Mouse (Mus musculus): ENCODE measurements around the gene Epb41l4b. TPM values are rescaled to one million over a fixed set of nuclear protein-coding genes. Genes with fewer than 3 reads are reported as not detected.

Gene Epb41l4b
- polyA plus RNA-seq, 1 experiment from 2014 or later = 7.0 TPM

GRCm38 (mm10) chr4:57156549-57157169, 13.4 kb upstream of the Epb41l4b start:
- no peak overlapping the region for H3K4me2 ChIP-seq (ENCODE audit: low read length)
- no peak for DNase-seq (ENCODE audit: low spot score)

GRCm38 (mm10) chr4:57153838-57154237, 10.6 kb upstream of the Epb41l4b start:
- DNase-seq (ENCODE audit: low spot score) (peak; percentile 64), ATAC-seq (replicated peaks; ENCODE audit: low FRiP score, low read depth) (no peak; the same call in 1 of the 2 replicates)
- H3K27me3 ChIP-seq (ENCODE audit: insufficient read depth, low read length) = no peaks in the 10 kb centered on the region
- 0 out of 2 replicates have a peak, but pooled peaks cover 5% of the 10 kb centered on the region for H3K4me1 ChIP-seq (replicated peaks; ENCODE audit: insufficient read depth, low read length)
- H3K4me2 ChIP-seq (ENCODE audit: low read length) = peak overlapping the region; percentile 27
- peak overlapping the region; percentile 63; the same call in 1 of the 2 replicates for H3K27ac ChIP-seq
- WGBS = 21% methylated on average over 8 of the region's 8 CpGs
- no peak for TF ChIP-seq CTCF (IDR thresholded peaks at IDR 0.05; ENCODE audit: low read depth)
- no peak overlapping the region for H3K4me3 ChIP-seq (replicated peaks; ENCODE audit: low read depth, low read length)
- H3K9me3 ChIP-seq (replicated peaks; ENCODE audit: low read length) = no peaks in the 10 kb centered on the region
- H3K9ac ChIP-seq (ENCODE audit: low read depth, low read length) = no peak overlapping the region; the same call in 1 of the 2 replicates
- H3K36me3 ChIP-seq (ENCODE audit: insufficient read depth, low read length) = no peaks in the 10 kb centered on the region

More at GRCm38 (mm10) chr4:57156549-57157169, 13.4 kb upstream of the Epb41l4b start:
- WGBS = 79% methylated on average over 8 of the region's 8 CpGs
- no peaks in the 10 kb centered on the region for H3K36me3 ChIP-seq (ENCODE audit: insufficient read depth, low read length)
- TF ChIP-seq CTCF (IDR thresholded peaks at IDR 0.05; ENCODE audit: low read depth) = no peak
- ATAC-seq (replicated peaks; ENCODE audit: low FRiP score, low read depth) = no peak
- peak overlapping the region; percentile 58 for H3K27ac ChIP-seq
- H3K9me3 ChIP-seq (replicated peaks; ENCODE audit: low read length) = no peaks in the 10 kb centered on the region
- H3K9ac ChIP-seq (ENCODE audit: low read depth, low read length) = no peak overlapping the region
- H3K27me3 ChIP-seq (ENCODE audit: insufficient read depth, low read length) = no peaks in the 10 kb centered on the region
- H3K4me1 ChIP-seq (replicated peaks; ENCODE audit: insufficient read depth, low read length) = 0 out of 2 replicates have a peak, but pooled peaks cover 5% of the 10 kb centered on the region
- no peak overlapping the region for H3K4me3 ChIP-seq (replicated peaks; ENCODE audit: low read depth, low read length)

DNA sequence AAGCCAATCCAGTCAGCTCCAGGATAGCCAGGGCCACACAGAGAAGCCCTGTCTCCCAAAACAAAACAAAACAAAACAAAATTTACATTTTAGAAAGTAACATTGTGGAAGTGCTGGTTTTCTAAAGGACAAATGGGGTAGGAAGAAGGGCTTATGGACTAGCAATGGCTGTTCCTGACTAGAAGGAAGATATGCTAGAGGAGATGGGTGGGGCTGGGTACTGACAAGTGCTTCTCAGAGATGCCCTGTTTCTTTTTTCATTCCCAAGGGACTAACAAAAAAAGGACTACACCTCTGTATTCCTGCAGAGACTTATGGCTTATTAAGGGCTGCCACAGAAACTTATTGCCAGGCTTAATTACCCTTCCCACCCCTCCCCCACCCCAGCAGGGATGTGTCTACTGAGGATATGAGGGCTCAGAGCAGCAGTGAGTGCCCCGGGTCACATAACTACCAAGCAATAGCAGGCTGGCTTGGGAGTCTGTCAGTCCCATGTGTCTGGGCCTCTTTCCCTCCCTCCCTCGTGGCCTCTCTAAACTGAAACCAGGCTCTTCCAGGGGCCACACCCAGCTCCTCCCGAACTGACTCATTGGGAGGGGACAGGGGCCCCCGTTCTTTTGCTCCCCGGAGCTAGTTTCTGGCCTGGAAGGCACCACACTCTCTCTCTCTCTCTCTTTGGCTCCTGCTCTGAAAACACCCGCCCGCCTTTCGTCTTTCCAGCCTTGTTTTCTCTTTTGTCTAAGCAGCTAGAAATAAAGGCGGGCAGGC, 10.0 kb upstream of the Epb41l4b start:
- Histone ChIP-seq H3K4me2 (ENCODE audit: low read length) (peak overlapping the region; percentile 27), H3K4me1 (replicated peaks; ENCODE audit: insufficient read depth, low read length) (0 out of 2 replicates have a peak, but pooled peaks cover 5% of the 10 kb centered on the region), H3K4me3 (replicated peaks; ENCODE audit: low read depth, low read length) (no peak overlapping the region), H3K27me3 (ENCODE audit: insufficient read depth, low read length) (no peaks in the 10 kb centered on the region), H3K27ac (peak overlapping the region; percentile 63; the same call in 1 of the 2 replicates), H3K9me3 (replicated peaks; ENCODE audit: low read length) (no peaks in the 10 kb centered on the region), H3K36me3 (ENCODE audit: insufficient read depth, low read length) (no peaks in the 10 kb centered on the region), H3K9ac (ENCODE audit: low read depth, low read length) (no peak overlapping the region; the same call in 1 of the 2 replicates)
- no peak for TF ChIP-seq CTCF (IDR thresholded peaks at IDR 0.05; ENCODE audit: low read depth)
- ATAC-seq (replicated peaks; ENCODE audit: low FRiP score, low read depth) (0 out of 2 replicates have a peak, but pooled peaks have one; percentile 12), DNase-seq (ENCODE audit: low spot score) (no peak)
- WGBS = 11% methylated on average over 9 of the region's 9 CpGs

DNA sequence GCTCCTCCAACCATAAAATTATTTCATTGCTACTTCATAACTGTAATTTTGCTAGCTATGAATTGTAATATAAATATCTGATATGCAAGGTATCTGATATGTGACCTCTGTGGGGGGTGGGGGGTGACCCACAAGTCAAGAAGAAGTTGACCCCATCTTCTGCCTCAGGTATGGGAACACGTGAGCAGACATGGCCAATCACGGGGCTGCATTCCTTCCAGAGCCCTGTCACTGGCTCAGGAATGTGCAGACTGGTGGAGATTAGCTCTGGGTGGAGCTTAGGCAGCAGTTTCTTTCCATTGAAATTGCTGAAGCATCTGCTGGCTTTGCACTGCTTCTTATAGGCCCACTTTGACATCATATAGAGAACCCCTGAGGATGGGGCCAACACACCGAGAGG, 4.9 kb upstream of the Epb41l4b start:
- 67% methylated on average over 3 of the region's 3 CpGs for WGBS
- no peaks in the 10 kb centered on the region for H3K36me3 ChIP-seq (ENCODE audit: insufficient read depth, low read length)
- no peak overlapping the region for H3K4me3 ChIP-seq (replicated peaks; ENCODE audit: low read depth, low read length)
- H3K27ac ChIP-seq = no peak overlapping the region
- no peak for TF ChIP-seq CTCF (IDR thresholded peaks at IDR 0.05; ENCODE audit: low read depth)
- no peak overlapping the region for H3K4me2 ChIP-seq (ENCODE audit: low read length)
- 0 out of 2 replicates have a peak, but pooled peaks cover 5% of the 10 kb centered on the region for H3K4me1 ChIP-seq (replicated peaks; ENCODE audit: insufficient read depth, low read length)
- H3K27me3 ChIP-seq (ENCODE audit: insufficient read depth, low read length) = no peaks in the 10 kb centered on the region
- no peaks in the 10 kb centered on the region for H3K9me3 ChIP-seq (replicated peaks; ENCODE audit: low read length)
- H3K9ac ChIP-seq (ENCODE audit: low read depth, low read length) = no peak overlapping the region
- ATAC-seq (replicated peaks; ENCODE audit: low FRiP score, low read depth) = peak; percentile 46; the same call in 1 of the 2 replicates
- no peak for DNase-seq (ENCODE audit: low spot score)

DNA sequence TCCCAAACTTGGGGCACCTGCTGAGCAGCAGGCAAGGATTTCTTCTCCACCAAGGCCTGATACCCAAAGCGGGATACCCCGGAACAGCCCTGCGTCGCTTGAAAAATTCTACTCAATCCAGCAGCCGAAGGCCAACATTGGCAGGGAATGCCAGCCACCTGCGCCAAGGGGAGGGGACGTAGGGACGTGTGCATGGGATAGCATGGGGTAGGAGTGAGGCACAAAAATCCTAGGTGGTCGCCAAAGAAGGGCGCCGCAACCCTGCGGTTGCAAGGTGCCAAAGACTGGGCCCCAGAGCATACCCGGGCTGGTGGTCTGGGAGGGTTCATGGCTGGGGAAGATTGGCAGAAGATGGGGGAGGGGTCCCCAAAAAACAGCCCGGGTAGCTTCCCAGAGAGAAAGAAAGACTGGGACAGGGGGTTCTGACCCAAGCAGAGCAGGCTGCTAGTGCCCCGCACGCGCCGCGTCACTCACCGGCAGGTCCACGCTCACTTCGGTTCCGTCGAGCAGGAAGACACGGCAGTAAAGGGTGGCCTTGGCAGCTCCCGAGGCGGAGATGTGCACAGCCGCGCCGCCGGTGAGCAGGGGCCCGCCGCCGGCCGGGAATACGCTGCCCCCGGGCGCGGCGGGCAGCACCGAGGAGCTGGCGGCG, 737 bp downstream of the Epb41l4b start:
- Histone ChIP-seq H3K4me3 (replicated peaks; ENCODE audit: low read depth, low read length) (peak overlapping the region; percentile 72), H3K27ac (peak overlapping the region; percentile 68; the same call in 1 of the 2 replicates), H3K9me3 (replicated peaks; ENCODE audit: low read length) (no peaks in the 10 kb centered on the region), H3K4me1 (replicated peaks; ENCODE audit: insufficient read depth, low read length) (peaks cover 31% of the 10 kb centered on the region), H3K9ac (ENCODE audit: low read depth, low read length) (peak overlapping the region; percentile 74), H3K27me3 (ENCODE audit: insufficient read depth, low read length) (0 out of 2 replicates have a peak, but pooled peaks cover 8% of the 10 kb centered on the region), H3K36me3 (ENCODE audit: insufficient read depth, low read length) (no peaks in the 10 kb centered on the region), H3K4me2 (ENCODE audit: low read length) (peak overlapping the region; percentile 92)
- no peak for ATAC-seq (replicated peaks; ENCODE audit: low FRiP score, low read depth)
- no peak for DNase-seq (ENCODE audit: low spot score)
- under 1% methylated on average over 43 of the region's 43 CpGs for WGBS
- TF ChIP-seq CTCF (IDR thresholded peaks at IDR 0.05; ENCODE audit: low read depth) = no peak

DNA sequence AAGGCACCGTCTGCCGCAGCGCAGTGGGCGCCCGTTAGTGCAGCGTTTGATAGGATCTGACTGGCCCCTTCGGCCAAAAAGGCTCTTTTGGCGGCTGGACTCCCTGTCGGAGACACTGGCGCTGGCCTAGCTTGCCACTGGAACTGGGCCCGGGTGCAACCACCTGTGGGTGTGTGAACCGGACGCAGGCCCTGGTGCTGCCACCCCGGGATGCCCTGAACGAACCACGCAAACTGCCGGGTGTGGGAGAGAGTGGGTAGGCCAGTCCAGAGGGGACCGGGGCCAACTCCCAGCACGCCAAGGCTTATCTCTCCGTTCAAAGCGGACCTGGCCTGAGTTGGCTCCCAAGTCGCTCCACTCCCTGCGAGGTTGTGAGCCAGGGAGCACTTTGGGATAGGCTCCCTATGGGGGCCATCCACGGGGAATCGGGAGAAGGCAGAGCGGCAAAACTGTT, 1.3 kb downstream of the Epb41l4b start:
- H3K9ac ChIP-seq (ENCODE audit: low read depth, low read length) = peak overlapping the region; percentile 74

More for the DNA sequence above, 1.3 kb downstream of the Epb41l4b start:
- Histone ChIP-seq H3K4me2 (ENCODE audit: low read length) (peak overlapping the region; percentile 92), H3K4me1 (replicated peaks; ENCODE audit: insufficient read depth, low read length) (peaks cover 31% of the 10 kb centered on the region), H3K27me3 (ENCODE audit: insufficient read depth, low read length) (0 out of 2 replicates have a peak, but pooled peaks cover 8% of the 10 kb centered on the region), H3K36me3 (ENCODE audit: insufficient read depth, low read length) (no peaks in the 10 kb centered on the region), H3K27ac (peak overlapping the region; percentile 6), H3K9me3 (replicated peaks; ENCODE audit: low read length) (no peaks in the 10 kb centered on the region), H3K4me3 (replicated peaks; ENCODE audit: low read depth, low read length) (peak overlapping the region; percentile 72)
- DNase-seq (ENCODE audit: low spot score) (no peak), ATAC-seq (replicated peaks; ENCODE audit: low FRiP score, low read depth) (no peak)
- TF ChIP-seq CTCF (IDR thresholded peaks at IDR 0.05; ENCODE audit: low read depth) = no peak
- 8% methylated on average over 26 of the region's 26 CpGs for WGBS

All from kidney, postnatal 0 days (tissue).